Mouse (Mus musculus): ENCODE results near the gene Dcst2. TPM values are rescaled to one million over a fixed set of nuclear protein-coding genes. Genes with fewer than 3 reads are reported as not detected.

Dcst2 gene
- polyA plus RNA-seq, 1 experiment from 2014 or later: 0.32 TPM

DNA sequence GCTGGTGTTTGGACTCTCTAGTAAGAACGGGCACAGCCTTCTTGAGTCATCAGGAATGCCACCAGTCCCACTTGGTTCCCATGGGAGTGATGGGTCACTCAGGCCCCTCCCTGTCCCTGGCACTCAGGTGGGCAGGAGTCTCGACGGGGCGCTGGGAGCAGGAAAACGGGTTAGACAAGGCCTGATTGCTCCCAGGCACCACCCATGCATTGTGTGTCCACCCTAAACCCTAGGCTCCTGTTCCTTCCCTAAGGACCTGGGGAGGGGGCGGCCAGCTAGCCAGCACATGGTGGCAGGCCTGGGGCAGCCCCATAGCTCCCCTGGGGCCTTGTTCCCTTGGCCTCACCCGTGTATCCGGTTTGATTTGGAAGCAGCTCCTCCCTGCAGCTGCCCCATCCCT, 43.5 kb upstream of the Dcst2 start:
- no peak overlapping the region for H3K27ac ChIP-seq (replicated peaks; ENCODE audit: low read depth, low read length)
- H3K27me3 ChIP-seq (ENCODE audit: control insufficient read depth, insufficient read depth, low read length): peaks cover 44% of the 10 kb centered on the region
- H3K4me2 ChIP-seq (ENCODE audit: low read depth, low read length): no peak overlapping the region
- H3K9ac ChIP-seq (replicated peaks; ENCODE audit: low read length): no peak overlapping the region
- H3K4me1 ChIP-seq (ENCODE audit: control insufficient read depth, insufficient read depth, low read length): peaks cover 31% of the 10 kb centered on the region
- DNase-seq (ENCODE audit: low spot score) (no peak), ATAC-seq (replicated peaks; ENCODE audit: insufficient number of reproducible peaks, low FRiP score, low TSS enrichment, low read depth) (no peak)
- no peak overlapping the region for H3K4me3 ChIP-seq (ENCODE audit: low read depth, low read length)
- 60% methylated on average over 8 of the region's 8 CpGs for WGBS
- no peaks in the 10 kb centered on the region for H3K36me3 ChIP-seq (replicated peaks; ENCODE audit: control insufficient read depth, insufficient read depth, low read depth, low read length)
- H3K9me3 ChIP-seq (replicated peaks; ENCODE audit: control insufficient read depth, low read length): no peaks in the 10 kb centered on the region

DNA sequence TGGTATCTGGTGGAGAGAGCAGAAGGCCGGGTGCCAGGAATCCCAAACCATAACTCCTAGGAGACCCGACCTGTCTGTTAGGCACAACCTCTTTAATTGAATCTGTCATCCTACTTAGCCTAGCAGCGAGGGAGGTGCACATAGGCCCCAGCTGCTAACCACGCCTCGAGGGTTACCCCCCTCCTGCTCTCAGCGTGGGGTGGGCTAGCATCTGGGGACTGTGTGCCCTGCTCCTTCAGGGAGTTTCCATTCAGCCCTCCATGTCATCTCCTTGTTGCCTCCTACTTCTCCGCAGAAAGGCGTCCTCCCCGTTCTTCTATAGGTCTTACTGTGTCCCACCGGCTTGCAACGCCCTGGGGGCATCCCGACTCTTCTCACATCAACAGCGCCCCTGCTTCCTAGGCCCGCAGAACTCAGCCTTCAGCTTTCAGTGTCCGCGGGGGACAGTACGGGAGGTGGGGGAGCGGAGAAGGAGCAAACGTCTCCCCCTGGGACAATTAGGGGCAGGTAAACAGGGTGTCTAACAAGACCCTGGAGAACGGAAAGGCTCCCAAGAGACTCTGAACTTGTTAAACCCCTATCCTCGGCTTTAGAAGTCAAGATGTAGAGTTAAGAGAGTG, 42.7 kb upstream of the Dcst2 start:
- Histone ChIP-seq H3K4me2 (ENCODE audit: low read depth, low read length) (peak overlapping the region; percentile 85), H3K4me3 (ENCODE audit: low read depth, low read length) (peak overlapping the region; percentile 37), H3K36me3 (replicated peaks; ENCODE audit: control insufficient read depth, insufficient read depth, low read depth, low read length) (no peaks in the 10 kb centered on the region), H3K27ac (replicated peaks; ENCODE audit: low read depth, low read length) (no peak overlapping the region), H3K27me3 (ENCODE audit: control insufficient read depth, insufficient read depth, low read length) (peaks cover 44% of the 10 kb centered on the region), H3K9me3 (replicated peaks; ENCODE audit: control insufficient read depth, low read length) (no peaks in the 10 kb centered on the region), H3K9ac (replicated peaks; ENCODE audit: low read length) (peak overlapping the region; percentile 51; the same call in 1 of the 2 replicates), H3K4me1 (ENCODE audit: control insufficient read depth, insufficient read depth, low read length) (peaks cover 31% of the 10 kb centered on the region)
- ATAC-seq (replicated peaks; ENCODE audit: insufficient number of reproducible peaks, low FRiP score, low TSS enrichment, low read depth) (no peak), DNase-seq (ENCODE audit: low spot score) (no peak)
- 4% methylated on average over 21 of the region's 21 CpGs for WGBS

DNA sequence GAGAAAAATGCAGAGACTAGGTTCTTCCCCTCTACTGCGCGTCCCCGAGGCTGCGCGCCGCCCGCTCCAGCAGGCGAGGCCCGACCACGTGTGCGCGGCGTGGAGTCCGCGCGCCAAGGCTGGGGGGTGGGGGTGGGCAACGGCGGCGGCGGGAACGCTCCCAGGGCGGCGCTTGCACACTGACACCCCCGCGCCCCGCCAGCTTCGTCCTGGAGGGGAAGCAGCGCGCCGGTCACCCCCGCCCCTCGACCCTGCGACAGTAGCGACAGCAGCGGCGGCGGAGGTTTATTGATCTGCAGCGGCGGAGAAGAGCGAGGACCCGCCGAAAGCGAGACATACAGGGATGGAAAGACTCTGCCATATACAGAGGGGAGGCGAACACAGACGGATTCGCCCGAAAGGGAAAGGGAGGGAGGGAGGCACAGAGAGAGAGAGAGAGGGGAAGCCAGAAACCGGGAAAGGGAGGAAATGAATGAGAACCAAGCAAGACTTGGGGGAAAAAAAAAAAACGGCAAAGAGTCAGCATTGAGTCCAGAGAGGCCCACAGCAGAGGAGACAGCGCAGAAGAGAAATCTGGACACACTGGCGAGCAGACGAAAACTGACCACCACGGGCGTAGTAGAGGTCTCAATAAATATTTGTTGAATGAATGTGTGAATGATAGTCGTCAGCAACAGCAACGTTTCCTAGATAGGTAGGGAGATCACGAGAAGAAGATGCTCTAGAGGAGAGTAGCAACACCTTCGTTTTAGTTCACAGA, 42.0 kb upstream of the Dcst2 start:
- H3K27ac ChIP-seq (replicated peaks; ENCODE audit: low read depth, low read length): no peak overlapping the region
- H3K27me3 ChIP-seq (ENCODE audit: control insufficient read depth, insufficient read depth, low read length): peaks cover 44% of the 10 kb centered on the region
- no peaks in the 10 kb centered on the region for H3K36me3 ChIP-seq (replicated peaks; ENCODE audit: control insufficient read depth, insufficient read depth, low read depth, low read length)
- H3K9me3 ChIP-seq (replicated peaks; ENCODE audit: control insufficient read depth, low read length): no peaks in the 10 kb centered on the region
- peaks cover 31% of the 10 kb centered on the region for H3K4me1 ChIP-seq (ENCODE audit: control insufficient read depth, insufficient read depth, low read length)
- ATAC-seq (replicated peaks; ENCODE audit: insufficient number of reproducible peaks, low FRiP score, low TSS enrichment, low read depth) (no peak), DNase-seq (ENCODE audit: low spot score) (peak; percentile 46)
- H3K4me2 ChIP-seq (ENCODE audit: low read depth, low read length): peak overlapping the region; percentile 85
- peak overlapping the region; percentile 37 for H3K4me3 ChIP-seq (ENCODE audit: low read depth, low read length)
- 3% methylated on average over 58 of the region's 58 CpGs for WGBS
- H3K9ac ChIP-seq (replicated peaks; ENCODE audit: low read length): peak overlapping the region; percentile 51

DNA sequence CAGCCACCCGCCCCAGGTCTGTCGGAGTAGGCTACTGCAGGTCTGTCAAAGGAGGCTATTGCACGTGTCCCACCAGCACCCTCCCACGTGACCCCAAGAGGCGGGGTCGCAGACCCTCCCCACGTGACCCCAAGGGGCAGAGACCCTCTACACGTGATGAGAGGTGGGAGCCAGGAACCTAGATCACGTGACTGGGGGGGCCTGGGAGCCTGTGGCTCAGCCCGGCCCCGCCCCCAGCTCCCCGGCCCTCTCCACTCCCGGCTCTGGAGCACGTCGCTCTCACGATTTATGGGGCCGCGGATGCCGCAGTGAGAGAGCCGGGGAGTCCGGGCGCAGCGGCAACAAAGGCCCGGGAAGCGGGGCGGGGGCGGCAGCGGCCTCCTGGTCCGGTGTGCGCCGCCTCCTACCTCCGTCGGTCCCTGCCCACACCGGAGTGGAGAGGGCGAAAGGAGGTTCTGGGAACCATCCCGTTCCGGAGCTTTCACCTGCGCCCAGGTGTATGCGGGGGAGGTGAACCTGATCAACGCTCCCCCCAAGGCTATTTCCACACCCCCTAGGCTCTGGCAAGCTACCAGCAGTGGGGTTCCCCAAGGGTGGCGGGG, 41.1 kb upstream of the Dcst2 start:
- H3K36me3 ChIP-seq (replicated peaks; ENCODE audit: control insufficient read depth, insufficient read depth, low read depth, low read length): no peaks in the 10 kb centered on the region
- H3K4me3 ChIP-seq (ENCODE audit: low read depth, low read length): peak overlapping the region; percentile 57
- no peak for ATAC-seq (replicated peaks; ENCODE audit: insufficient number of reproducible peaks, low FRiP score, low TSS enrichment, low read depth)
- H3K9ac ChIP-seq (replicated peaks; ENCODE audit: low read length): peak overlapping the region; percentile 56
- WGBS: under 1% methylated on average over 36 of the region's 41 CpGs
- no peaks in the 10 kb centered on the region for H3K9me3 ChIP-seq (replicated peaks; ENCODE audit: control insufficient read depth, low read length)
- 0 out of 2 replicates have a peak overlapping the region, but pooled peaks have one; percentile 31 for H3K27ac ChIP-seq (replicated peaks; ENCODE audit: low read depth, low read length)
- peaks cover 25% of the 10 kb centered on the region for H3K4me1 ChIP-seq (ENCODE audit: control insufficient read depth, insufficient read depth, low read length)
- peak overlapping the region; percentile 93 for H3K4me2 ChIP-seq (ENCODE audit: low read depth, low read length)
- peaks cover 44% of the 10 kb centered on the region for H3K27me3 ChIP-seq (ENCODE audit: control insufficient read depth, insufficient read depth, low read length)
- peak; percentile 80 for DNase-seq (ENCODE audit: low spot score)

DNA sequence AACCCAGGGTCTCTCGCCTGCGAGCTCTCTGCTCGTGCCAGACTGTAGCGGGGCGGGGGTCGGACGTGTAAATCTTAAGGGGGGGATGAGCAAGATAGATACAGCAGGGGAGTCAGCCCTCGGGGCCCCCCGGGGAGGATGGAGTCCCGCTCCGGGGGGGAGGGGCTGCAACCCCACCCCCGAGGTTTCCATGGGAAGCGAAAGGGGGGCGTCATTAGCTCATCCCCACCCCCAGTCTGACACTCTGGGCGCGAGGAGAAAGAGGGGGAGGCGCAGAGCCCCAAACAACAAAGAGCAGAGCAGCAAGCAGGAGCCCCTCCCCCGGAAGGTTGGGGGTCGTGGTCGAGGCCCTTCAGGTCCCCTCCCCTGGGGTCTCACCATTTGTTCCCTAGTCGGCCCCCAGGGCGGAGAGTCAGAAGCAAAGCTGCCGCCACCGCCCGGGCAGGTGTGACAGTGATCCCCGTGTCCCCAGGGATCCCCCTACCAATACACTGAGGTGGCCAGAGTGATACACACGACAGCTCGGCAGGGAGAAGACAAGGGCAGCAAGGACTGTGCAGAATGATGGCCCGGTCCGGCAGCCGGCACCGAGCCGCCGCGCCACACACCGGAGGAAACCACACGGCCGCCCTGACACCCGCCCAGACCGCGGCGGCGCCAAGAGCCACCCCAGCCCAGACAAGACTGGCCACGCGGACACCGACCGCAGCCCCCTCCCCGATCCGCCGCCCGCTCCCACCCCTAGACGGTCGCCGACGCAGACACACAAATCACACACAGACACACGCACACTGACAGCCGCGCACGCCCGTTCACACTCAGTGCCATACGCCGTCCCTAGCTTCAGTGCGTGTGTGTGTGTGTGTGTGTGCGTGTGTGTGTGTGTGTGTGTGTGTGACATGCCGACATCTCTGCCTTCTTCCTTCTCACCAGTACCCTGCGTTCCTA, 40.3 kb upstream of the Dcst2 start:
- peak overlapping the region; percentile 57 for H3K4me3 ChIP-seq (ENCODE audit: low read depth, low read length)
- peak overlapping the region; percentile 56 for H3K9ac ChIP-seq (replicated peaks; ENCODE audit: low read length)
- H3K4me2 ChIP-seq (ENCODE audit: low read depth, low read length): peak overlapping the region; percentile 93
- 0 out of 2 replicates have a peak overlapping the region, but pooled peaks have one; percentile 31 for H3K27ac ChIP-seq (replicated peaks; ENCODE audit: low read depth, low read length)
- H3K4me1 ChIP-seq (ENCODE audit: control insufficient read depth, insufficient read depth, low read length): peaks cover 17% of the 10 kb centered on the region
- ATAC-seq (replicated peaks; ENCODE audit: insufficient number of reproducible peaks, low FRiP score, low TSS enrichment, low read depth): no peak
- WGBS: under 1% methylated on average over 56 of the region's 66 CpGs
- H3K36me3 ChIP-seq (replicated peaks; ENCODE audit: control insufficient read depth, insufficient read depth, low read depth, low read length): no peaks in the 10 kb centered on the region
- no peaks in the 10 kb centered on the region for H3K9me3 ChIP-seq (replicated peaks; ENCODE audit: control insufficient read depth, low read length)
- peaks cover 40% of the 10 kb centered on the region for H3K27me3 ChIP-seq (ENCODE audit: control insufficient read depth, insufficient read depth, low read length)
- peak; percentile 26 for DNase-seq (ENCODE audit: low spot score)

DNA sequence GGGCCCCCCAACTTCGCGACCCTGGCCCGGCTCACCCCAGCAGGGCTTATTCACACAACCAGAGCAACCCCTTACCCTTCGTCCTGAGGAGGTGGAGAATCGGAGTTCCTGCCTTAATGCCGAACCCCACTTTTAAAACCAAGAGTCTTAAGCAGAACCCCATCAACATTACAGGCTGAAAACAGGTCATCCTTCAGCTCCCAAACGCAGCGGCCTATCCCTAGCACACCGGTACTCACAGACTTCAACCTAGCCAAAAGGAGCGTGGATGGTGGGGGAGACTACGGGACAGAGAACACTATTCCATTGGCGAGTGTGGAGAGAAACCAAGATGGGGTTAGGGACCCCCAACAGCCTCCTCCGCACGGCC, 39.7 kb upstream of the Dcst2 start:
- under 1% methylated on average over 14 of the region's 14 CpGs for WGBS
- Histone ChIP-seq H3K36me3 (replicated peaks; ENCODE audit: control insufficient read depth, insufficient read depth, low read depth, low read length) (no peaks in the 10 kb centered on the region), H3K9me3 (replicated peaks; ENCODE audit: control insufficient read depth, low read length) (no peaks in the 10 kb centered on the region), H3K27me3 (ENCODE audit: control insufficient read depth, insufficient read depth, low read length) (peaks cover 40% of the 10 kb centered on the region), H3K27ac (replicated peaks; ENCODE audit: low read depth, low read length) (no peak overlapping the region), H3K9ac (replicated peaks; ENCODE audit: low read length) (peak overlapping the region; percentile 56), H3K4me1 (ENCODE audit: control insufficient read depth, insufficient read depth, low read length) (peaks cover 16% of the 10 kb centered on the region), H3K4me3 (ENCODE audit: low read depth, low read length) (peak overlapping the region; percentile 57), H3K4me2 (ENCODE audit: low read depth, low read length) (peak overlapping the region; percentile 93)
- ATAC-seq (replicated peaks; ENCODE audit: insufficient number of reproducible peaks, low FRiP score, low TSS enrichment, low read depth): no peak
- DNase-seq (ENCODE audit: low spot score): peak; percentile 31

DNA sequence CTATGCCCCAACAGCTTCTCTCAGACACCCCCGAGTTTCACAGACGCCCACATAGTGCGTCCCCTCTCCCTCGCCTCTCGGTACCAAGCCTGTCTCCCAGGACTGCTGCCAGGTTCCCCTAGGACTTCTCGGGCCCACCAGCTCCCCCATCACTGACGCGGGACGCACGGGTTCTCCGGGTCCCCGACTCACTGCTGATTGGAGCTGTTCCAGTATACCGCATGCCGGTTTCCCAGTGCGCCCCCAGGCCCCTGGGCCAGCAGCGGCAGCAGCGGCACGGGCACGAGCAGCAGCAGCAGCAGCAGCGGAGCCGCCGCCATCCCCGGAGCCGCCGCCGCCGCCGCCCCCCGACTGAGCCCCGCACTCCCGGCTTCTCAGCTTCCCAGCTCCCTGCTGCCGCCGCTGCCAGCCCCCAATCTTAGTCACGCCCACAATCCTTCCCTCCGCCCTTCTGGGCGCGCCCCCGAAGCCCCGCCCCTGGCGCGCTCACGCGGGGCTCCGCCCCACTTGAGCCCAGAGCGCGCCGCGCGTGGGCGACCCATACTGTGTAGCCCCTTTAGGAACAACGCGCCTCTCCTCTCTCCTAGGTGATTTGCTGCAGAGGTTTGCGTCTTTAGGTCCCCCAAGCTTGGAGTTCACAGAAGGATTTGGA, 39.1 kb upstream of the Dcst2 start, which contains the start of gene Efna3:
Efna3 (minus strand) TSS at position 452 of the 652 bp plus-strand sequence.
- DNase-seq (ENCODE audit: low spot score) (peak; percentile 88), ATAC-seq (replicated peaks; ENCODE audit: insufficient number of reproducible peaks, low FRiP score, low TSS enrichment, low read depth) (peak; percentile 53; the same call in 1 of the 2 replicates)
- H3K27ac ChIP-seq (replicated peaks; ENCODE audit: low read depth, low read length): 0 out of 2 replicates have a peak within 1 kb of the TSS, but pooled peaks have one; percentile 16
- peak within 1 kb of the TSS; percentile 93 for H3K4me2 ChIP-seq (ENCODE audit: low read depth, low read length)
- H3K36me3 ChIP-seq (replicated peaks; ENCODE audit: control insufficient read depth, insufficient read depth, low read depth, low read length): no peaks in the 10 kb centered on the region
- H3K9me3 ChIP-seq (replicated peaks; ENCODE audit: control insufficient read depth, low read length): no peaks in the 10 kb centered on the region
- peaks cover 19% of the 10 kb centered on the region for H3K4me1 ChIP-seq (ENCODE audit: control insufficient read depth, insufficient read depth, low read length)
- H3K4me3 ChIP-seq (ENCODE audit: low read depth, low read length): peak within 1 kb of the TSS; percentile 57
- H3K9ac ChIP-seq (replicated peaks; ENCODE audit: low read length): peak within 1 kb of the TSS; percentile 56
- peaks cover 39% of the 10 kb centered on the region for H3K27me3 ChIP-seq (ENCODE audit: control insufficient read depth, insufficient read depth, low read length)
- WGBS: under 1% methylated on average over 50 of the region's 53 CpGs

Data from embryonic facial prominence, embryonic 11.5 days (tissue).